Mouse (Mus musculus) ES-CJ7 (cell line): ENCODE results near the gene Heatr5a.

ENCODE experiments used
- DNase-seq: peaks from one replicate; pipeline ENCODE4 v3.0.0; 2011; ENCODE audit warnings: low read depth, low spot score

The Heatr5a gene

GRCm38 (mm10) chr12:51847953-51848680 lies 123.0 kb downstream of the Heatr5a start:
- DNase-seq: no peak

GRCm38 (mm10) chr12:51845261-51845660 lies 125.9 kb downstream of the Heatr5a start:
- DNase-seq: no peak

GRCm38 (mm10) chr12:51844771-51845256 lies 126.3 kb downstream of the Heatr5a start:
- peak; percentile 93 for DNase-seq

- DNase-seq: no peak
Measured at GRCm38 (mm10) chr12:51843576-51844520, 127.3 kb downstream of the Heatr5a start.

- DNase-seq: no peak
Measured at GRCm38 (mm10) chr12:51842081-51842864, 128.8 kb downstream of the Heatr5a start.

DNA sequence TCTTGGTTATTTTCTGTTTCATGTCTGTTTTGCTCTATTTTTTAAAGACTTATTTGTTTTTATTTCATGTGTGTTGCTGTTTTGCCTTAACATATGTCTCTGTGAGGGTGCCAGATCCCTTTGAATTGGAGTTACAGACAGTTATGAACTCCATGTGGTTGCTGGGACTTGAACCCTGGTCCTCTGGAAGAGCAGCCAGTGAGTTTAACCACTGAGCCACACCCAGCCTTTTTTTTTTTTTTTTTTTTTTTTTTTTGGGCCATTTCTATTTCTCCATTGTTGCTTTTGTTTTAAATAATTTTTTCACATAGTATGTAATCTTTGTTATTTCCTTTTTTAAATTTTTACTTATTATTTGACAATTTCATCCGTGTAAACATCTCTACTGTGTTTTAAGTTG lies 131.3 kb downstream of the Heatr5a start:
- DNase-seq: no peak

DNA sequence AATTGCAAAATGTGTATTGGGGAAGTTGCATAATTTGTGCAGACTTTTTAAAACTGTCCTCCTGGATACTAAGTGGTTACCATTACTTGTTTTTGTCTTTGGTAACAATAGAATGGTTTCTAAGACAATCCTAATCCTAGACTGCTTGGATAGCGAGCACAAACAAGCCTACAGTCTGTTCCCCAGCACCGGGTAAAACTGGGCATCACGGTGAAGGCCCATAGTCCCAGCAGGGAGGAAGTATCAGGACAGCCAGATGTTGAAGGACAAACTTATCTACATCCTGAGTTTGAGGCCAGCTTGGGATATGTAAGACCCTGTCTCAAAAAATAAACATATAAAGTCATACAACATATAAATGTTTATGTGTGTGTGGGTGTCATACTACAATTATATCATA lies 135.9 kb downstream of the Heatr5a start:
- DNase-seq: no peak

DNA sequence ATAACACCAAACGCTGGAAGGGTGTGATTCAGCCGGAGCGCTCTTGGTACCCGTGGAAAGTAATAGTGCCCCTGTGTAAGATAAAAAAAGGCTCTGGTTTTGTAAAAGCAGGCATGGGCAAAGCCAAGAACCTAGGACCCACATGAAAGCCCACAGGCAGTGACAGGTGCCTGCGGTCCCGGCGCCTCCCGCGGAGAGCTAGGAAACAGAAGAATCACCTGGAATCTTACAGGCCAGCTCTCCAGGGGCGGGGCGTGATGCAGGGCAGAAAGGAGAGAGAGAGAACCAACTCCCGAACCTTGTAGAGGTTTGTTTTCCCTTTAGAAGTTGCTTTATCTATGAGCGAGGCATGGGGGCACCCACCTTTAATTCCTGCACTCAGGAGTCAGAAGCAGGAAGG lies 139.2 kb downstream of the Heatr5a start:
- DNase-seq: no peak

DNA sequence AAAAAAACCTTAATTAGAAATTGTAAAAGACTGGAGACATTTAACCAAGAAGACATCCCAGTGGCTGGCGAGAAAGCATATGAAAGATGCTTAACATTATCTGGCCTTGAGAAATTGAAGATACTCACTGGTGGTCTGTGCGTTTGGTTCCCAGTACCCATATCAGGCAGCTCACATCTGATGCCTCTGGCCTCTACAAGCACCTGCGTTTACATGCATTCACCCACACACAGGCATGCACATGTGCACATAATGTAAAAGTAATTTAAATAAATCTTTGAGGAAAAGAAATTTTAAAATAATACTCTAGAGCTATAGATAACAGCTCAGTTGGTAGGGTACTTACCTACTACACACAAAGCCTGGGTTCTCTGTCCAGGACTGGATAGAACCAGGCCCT lies 139.8 kb downstream of the Heatr5a start:
- DNase-seq: no peak

- no peak for DNase-seq
Measured at GRCm38 (mm10) chr12:51830671-51831070, 140.4 kb downstream of the Heatr5a start.

GRCm38 (mm10) chr12:51830077-51830402 lies 141.1 kb downstream of the Heatr5a start:
- DNase-seq: peak; percentile 66

GRCm38 (mm10) chr12:51829290-51830076 lies 141.6 kb downstream of the Heatr5a start, which contains the start of gene Hectd1:
Hectd1 (minus strand) TSS chr12:51829536.
- DNase-seq: peak; percentile 65

GRCm38 (mm10) chr12:51828716-51829289 lies 142.3 kb downstream of the Heatr5a start:
- DNase-seq: peak; percentile 15

DNA sequence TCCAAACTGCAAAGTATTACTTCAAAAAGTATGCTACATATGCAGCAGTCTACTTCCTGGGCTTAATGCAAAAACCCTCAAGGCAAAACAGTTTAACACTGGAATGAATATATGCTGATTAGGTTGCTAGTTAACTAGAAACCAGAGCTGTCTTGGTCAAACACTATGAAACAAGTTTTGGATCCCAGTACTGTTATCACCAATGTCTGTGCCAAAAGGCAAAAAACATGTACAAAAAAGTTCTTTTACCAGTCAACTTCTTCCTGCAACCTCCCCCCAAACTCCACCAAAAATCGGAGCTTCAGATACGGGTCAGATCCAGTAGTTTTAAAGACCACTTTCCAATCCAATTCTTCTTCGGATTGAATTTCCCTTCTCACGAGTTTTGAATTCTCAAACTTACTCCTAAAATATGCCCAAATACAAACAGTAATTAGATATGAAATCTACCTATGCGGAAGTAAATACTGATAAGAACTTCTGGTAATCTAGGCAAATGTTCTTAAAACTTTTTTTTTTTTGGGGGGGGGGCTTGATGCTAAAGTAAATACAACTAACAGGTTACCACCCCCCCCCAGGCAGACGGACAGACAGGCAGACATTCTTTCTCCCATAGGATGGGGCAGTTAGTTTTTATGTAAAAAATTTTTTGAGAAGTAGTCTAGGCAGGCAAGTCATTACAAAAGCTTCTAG lies 143.0 kb downstream of the Heatr5a start:
- no peak for DNase-seq
